Mouse (Mus musculus) gastrocnemius, adult 2 months (tissue): ENCODE measurements around the gene Evi2a. TPM values are rescaled to one million over a fixed set of nuclear protein-coding genes. Genes with fewer than 3 reads are reported as not detected.

ENCODE experiments used
- DNase-seq: peaks from one replicate; pipeline ENCODE4 v3.0.0; 2022
- H3K27ac ChIP-seq: fragments of 200-600 bp; 2 replicates; pipeline ENCODE4 v1.8.1; 2022; ENCODE audit warnings: mild to moderate bottlenecking
- H3K4me3 ChIP-seq: fragments of 200-600 bp; 2 replicates; pipeline ENCODE4 v1.8.1; 2022; ENCODE audit warnings: mild to moderate bottlenecking, moderate library complexity
- CTCF ChIP-seq: fragments of 200-600 bp; IDR thresholded peaks from 2 replicates; pipeline ENCODE4 v1.8.1; 2022; ENCODE audit warnings: antibody characterized with exemption, mild to moderate bottlenecking, moderate library complexity
- intact Hi-C: fragments of 180-260 bp; cut with DNase I; formaldehyde crosslinking; loops from one replicate; pipeline ENCODE4 v1.15.1; 2025
- total RNA-seq, 2 experiments: library from RNA; stranded (reverse); gene quantifications; 2 replicates each; pipeline ENCODE4 v1.2.3; 2021

Evi2a gene
- total RNA-seq, 2 experiments from 2014 or later: 3.9 to 4.0 TPM

- intact Hi-C loops: loop anchor here (5.0 kb wide), 1 partner anchor 93 kb away; no protein-coding TSS in a partner anchor
Observed at GRCm38 (mm10) chr11:79483876-79484528, 46.4 kb downstream of the Evi2a start.

GRCm38 (mm10) chr11:79483392-79483791 lies 47.0 kb downstream of the Evi2a start:
- Histone ChIP-seq H3K4me3 (no peak overlapping the region), H3K27ac (no peak overlapping the region)
- TF ChIP-seq CTCF: no peak
- DNase-seq: no peak
- intact Hi-C loops: loop anchor here (5.0 kb wide), 1 partner anchor 94 kb away; no protein-coding TSS in a partner anchor

More at GRCm38 (mm10) chr11:79483876-79484528, 46.4 kb downstream of the Evi2a start:
- Histone ChIP-seq H3K27ac (no peak overlapping the region), H3K4me3 (no peak overlapping the region)
- no peak for DNase-seq
- no peak for TF ChIP-seq CTCF

Other genes with a start within 250 kb of the Evi2a start
- gene Gm9964, start 233.7 kb downstream of the Evi2a start, total RNA-seq: not detected
- gene Nf1, start 190.9 kb downstream of the Evi2a start, total RNA-seq: 10 to 100 TPM; 18.2 to 23.5 TPM
- not detected for gene Omg, start 26.5 kb downstream of the Evi2a start, total RNA-seq
- gene Evi2b, start 6.8 kb downstream of the Evi2a start, total RNA-seq: under 1 TPM; 0.45 to 0.46 TPM
- gene Evi2, start within 50 bp of the Evi2a start, total RNA-seq: not detected
- under 1 TPM; 0.20 to 0.67 TPM for gene Rab11fip4, start 60.6 kb upstream of the Evi2a start, total RNA-seq